Mouse (Mus musculus): ENCODE results near the gene Phc1.

Phc1 gene

GRCm38 (mm10) chr6:122302661-122303060 is 37.7 kb downstream of the Phc1 start:
- in situ Hi-C loops (cut with MboI; ENCODE audit: low pct_unique_long_range_greater_than_20kb in 1 of 2, low sequenced_read_pairs in 2 of 2, unreplicated experiment in 1 of 2) = loop anchor here (5.0 to 10.0 kb wide), 2 partner anchors 40 to 748 kb away; no protein-coding TSS in a partner anchor

- in situ Hi-C loops (cut with MboI; ENCODE audit: low pct_unique_long_range_greater_than_20kb in 1 of 2, low sequenced_read_pairs in 2 of 2, unreplicated experiment in 1 of 2) = loop anchor here (5.0 to 10.0 kb wide), 2 partner anchors 40 to 747 kb away; no protein-coding TSS in a partner anchor
Observed at GRCm38 (mm10) chr6:122302121-122302520, 38.2 kb downstream of the Phc1 start.

- in situ Hi-C loops (cut with MboI; ENCODE audit: low pct_unique_long_range_greater_than_20kb in 1 of 2, low sequenced_read_pairs in 2 of 2, unreplicated experiment in 1 of 2) = loop anchor here (5.0 to 10.0 kb wide), 2 partner anchors 37 to 745 kb away; no protein-coding TSS in a partner anchor
Observed at GRCm38 (mm10) chr6:122299621-122300133, 40.7 kb downstream of the Phc1 start.

- in situ Hi-C loops (cut with MboI; ENCODE audit: low pct_unique_long_range_greater_than_20kb in 1 of 2, low sequenced_read_pairs in 2 of 2, unreplicated experiment in 1 of 2) = no loop called here
Observed at GRCm38 (mm10) chr6:122298223-122298609, 42.1 kb downstream of the Phc1 start.

GRCm38 (mm10) chr6:122297279-122298222 is 42.8 kb downstream of the Phc1 start:
- in situ Hi-C loops (cut with MboI; ENCODE audit: low pct_unique_long_range_greater_than_20kb in 1 of 2, low sequenced_read_pairs in 2 of 2, unreplicated experiment in 1 of 2) = no loop called here

- in situ Hi-C loops (cut with MboI; ENCODE audit: low pct_unique_long_range_greater_than_20kb in 1 of 2, low sequenced_read_pairs in 2 of 2, unreplicated experiment in 1 of 2) = no loop called here
Observed at GRCm38 (mm10) chr6:122296918-122297278, 43.5 kb downstream of the Phc1 start.

- in situ Hi-C loops (cut with MboI; ENCODE audit: low pct_unique_long_range_greater_than_20kb in 1 of 2, low sequenced_read_pairs in 2 of 2, unreplicated experiment in 1 of 2) = no loop called here
Observed at GRCm38 (mm10) chr6:122295242-122295641, 45.1 kb downstream of the Phc1 start.

- in situ Hi-C loops (cut with MboI; ENCODE audit: low pct_unique_long_range_greater_than_20kb in 1 of 2, low sequenced_read_pairs in 2 of 2, unreplicated experiment in 1 of 2) = no loop called here
Observed at GRCm38 (mm10) chr6:122294290-122294689, 46.1 kb downstream of the Phc1 start.

GRCm38 (mm10) chr6:122293796-122294195 is 46.6 kb downstream of the Phc1 start:
- in situ Hi-C loops (cut with MboI; ENCODE audit: low pct_unique_long_range_greater_than_20kb in 1 of 2, low sequenced_read_pairs in 2 of 2, unreplicated experiment in 1 of 2) = no loop called here

GRCm38 (mm10) chr6:122293121-122293520 is 47.2 kb downstream of the Phc1 start:
- in situ Hi-C loops (cut with MboI; ENCODE audit: low pct_unique_long_range_greater_than_20kb in 1 of 2, low sequenced_read_pairs in 2 of 2, unreplicated experiment in 1 of 2) = no loop called here

- in situ Hi-C loops (cut with MboI; ENCODE audit: low pct_unique_long_range_greater_than_20kb in 1 of 2, low sequenced_read_pairs in 2 of 2, unreplicated experiment in 1 of 2) = no loop called here
Observed at GRCm38 (mm10) chr6:122292184-122292583, 48.2 kb downstream of the Phc1 start.

GRCm38 (mm10) chr6:122291735-122292134 is 48.6 kb downstream of the Phc1 start:
- in situ Hi-C loops (cut with MboI; ENCODE audit: low pct_unique_long_range_greater_than_20kb in 1 of 2, low sequenced_read_pairs in 2 of 2, unreplicated experiment in 1 of 2) = no loop called here

- in situ Hi-C loops (cut with MboI; ENCODE audit: low pct_unique_long_range_greater_than_20kb in 1 of 2, low sequenced_read_pairs in 2 of 2, unreplicated experiment in 1 of 2) = no loop called here
Observed at GRCm38 (mm10) chr6:122291264-122291663, 49.1 kb downstream of the Phc1 start.

GRCm38 (mm10) chr6:122290253-122290652 is 50.1 kb downstream of the Phc1 start:
- in situ Hi-C loops (cut with MboI; ENCODE audit: low pct_unique_long_range_greater_than_20kb in 1 of 2, low sequenced_read_pairs in 2 of 2, unreplicated experiment in 1 of 2) = no loop called here

GRCm38 (mm10) chr6:122289313-122289712 is 51.0 kb downstream of the Phc1 start:
- in situ Hi-C loops (cut with MboI; ENCODE audit: low pct_unique_long_range_greater_than_20kb in 1 of 2, low sequenced_read_pairs in 2 of 2, unreplicated experiment in 1 of 2) = no loop called here

GRCm38 (mm10) chr6:122288263-122288662 is 52.1 kb downstream of the Phc1 start:
- in situ Hi-C loops (cut with MboI; ENCODE audit: low pct_unique_long_range_greater_than_20kb in 1 of 2, low sequenced_read_pairs in 2 of 2, unreplicated experiment in 1 of 2) = no loop called here

GRCm38 (mm10) chr6:122284823-122285222 is 55.5 kb downstream of the Phc1 start:
- in situ Hi-C loops (cut with MboI; ENCODE audit: low pct_unique_long_range_greater_than_20kb in 1 of 2, low sequenced_read_pairs in 2 of 2, unreplicated experiment in 1 of 2) = no loop called here

GRCm38 (mm10) chr6:122284304-122284703 is 56.1 kb downstream of the Phc1 start:
- in situ Hi-C loops (cut with MboI; ENCODE audit: low pct_unique_long_range_greater_than_20kb in 1 of 2, low sequenced_read_pairs in 2 of 2, unreplicated experiment in 1 of 2) = no loop called here

- in situ Hi-C loops (cut with MboI; ENCODE audit: low pct_unique_long_range_greater_than_20kb in 1 of 2, low sequenced_read_pairs in 2 of 2, unreplicated experiment in 1 of 2) = no loop called here
Observed at GRCm38 (mm10) chr6:122283429-122283828, 56.9 kb downstream of the Phc1 start.

GRCm38 (mm10) chr6:122282782-122283181 is 57.6 kb downstream of the Phc1 start, which contains the start of gene Klrg1:
Klrg1 (minus strand) TSS chr6:122282882.
- in situ Hi-C loops (cut with MboI; ENCODE audit: low pct_unique_long_range_greater_than_20kb in 1 of 2, low sequenced_read_pairs in 2 of 2, unreplicated experiment in 1 of 2) = no loop called here

All from mouse embryonic stem cell (cell line).